Mouse (Mus musculus) neural tube, embryonic 15.5 days (tissue): Measurements from ENCODE around the gene Sbno2. TPM values are rescaled to one million over a fixed set of nuclear protein-coding genes. Genes with fewer than 3 reads are reported as not detected.
"Not testable (repeated sequence)": the region's sequence is repeated elsewhere in the genome, so short reads cannot be mapped to it uniquely, and the experiment has no call there.

ENCODE experiments used
- ATAC-seq: fragments of 200-750 bp; cut with Nextera tagmentation; 2 replicates; pipeline ENCODE4 v1.8.0; 2017; ENCODE audit warnings: mild to moderate bottlenecking, moderate TSS enrichment, moderate library complexity; ENCODE audit not compliant: low FRiP score
- H3K27ac ChIP-seq: fragments of 300-500 bp; sonication (generic); replicated peaks from 2 replicates; pipeline ENCODE4 v1.5.1; 2015; ENCODE audit warnings: mild to moderate bottlenecking, inconsistent platforms
- H3K27me3 ChIP-seq: fragments of 300-500 bp; sonication (generic); replicated peaks from 2 replicates; pipeline ENCODE4 v1.6.1; 2015; ENCODE audit warnings: inconsistent platforms
- H3K36me3 ChIP-seq: fragments of 300-500 bp; sonication (generic); 2 replicates; pipeline ENCODE4 v1.6.1; 2015; ENCODE audit warnings: inconsistent platforms
- H3K4me1 ChIP-seq: fragments of 300-500 bp; sonication (generic); 2 replicates; pipeline ENCODE4 v1.6.1; 2015; ENCODE audit warnings: inconsistent platforms
- H3K4me2 ChIP-seq: fragments of 300-500 bp; sonication (generic); 2 replicates; pipeline ENCODE4 v1.6.1; 2015; ENCODE audit warnings: inconsistent platforms, mild to moderate bottlenecking, moderate library complexity
- H3K4me3 ChIP-seq: fragments of 300-500 bp; sonication (generic); replicated peaks from 2 replicates; pipeline ENCODE4 v1.5.1; 2015; ENCODE audit warnings: mild to moderate bottlenecking, inconsistent platforms
- H3K9ac ChIP-seq: fragments of 300-500 bp; sonication (generic); replicated peaks from 2 replicates; pipeline ENCODE4 v1.6.1; 2015; ENCODE audit warnings: mild to moderate bottlenecking, inconsistent platforms
- H3K9me3 ChIP-seq: fragments of 300-500 bp; sonication (generic); replicated peaks from 2 replicates; pipeline ENCODE4 v1.6.1; 2016; ENCODE audit warnings: inconsistent platforms
- WGBS: fragments of 180-500 bp; shearing (Covaris S2); methylation state at CpG from one replicate; pipeline ENCODE4 v1.1.7; 2015; ENCODE audit warnings: mixed read lengths; 5-methylcytosine and 5-hydroxymethylcytosine counted together
- polyA plus RNA-seq: library from polyadenylated mRNA; unstranded; fragments of >200 nt; fragmentation: Nextera tagmentation; extraction: Ambion mirVana; gene quantifications from 2 replicates; pipeline ENCODE4 v1.2.1, GENCODE M21; 2015

Gene Sbno2
- polyA plus RNA-seq, 1 experiment from 2014 or later = 11.7 TPM

DNA sequence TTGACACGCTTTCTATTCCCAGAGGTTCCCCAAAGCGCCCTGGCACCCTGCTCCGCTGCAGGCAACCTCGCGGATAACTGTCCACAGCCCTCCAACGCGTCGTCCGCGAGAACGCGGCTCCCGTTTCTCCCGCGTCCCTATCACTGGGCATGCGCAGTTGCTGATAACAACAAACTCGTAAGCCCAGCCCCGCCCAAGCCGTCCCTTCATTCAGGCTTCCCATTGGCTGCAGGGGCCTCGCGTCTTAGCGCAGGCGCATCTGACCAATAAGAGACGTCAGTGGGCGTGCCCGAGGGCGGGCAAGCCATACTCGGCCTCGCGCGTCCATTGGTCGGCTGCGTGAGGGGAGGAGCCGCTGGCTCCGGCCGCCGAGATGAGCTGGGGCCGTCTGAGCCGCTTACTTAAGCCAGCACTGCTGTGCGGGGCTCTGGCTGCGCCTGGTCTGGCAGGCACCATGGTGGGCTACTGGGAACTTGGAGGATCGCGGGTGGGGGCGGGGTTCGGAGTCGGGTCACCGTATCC lies 52.1 kb downstream of the Sbno2 start:
- Histone ChIP-seq H3K9ac (peak overlapping the region; percentile 96), H3K4me3 (peak overlapping the region; percentile 84), H3K9me3 (no peaks in the 10 kb centered on the region), H3K36me3 (peaks cover 23% of the 10 kb centered on the region), H3K4me2 (peak overlapping the region; percentile 76), H3K27ac (peak overlapping the region; percentile 98), H3K4me1 (peaks cover 30% of the 10 kb centered on the region), H3K27me3 (no peaks in the 10 kb centered on the region)
- ATAC-seq = peak; percentile 98
- WGBS = under 1% methylated on average over 47 of the region's 47 CpGs

- WGBS = 84% methylated on average over 5 of the region's 5 CpGs
- Histone ChIP-seq H3K4me3 (no peak overlapping the region), H3K9me3 (no peaks in the 10 kb centered on the region), H3K4me1 (peaks cover 31% of the 10 kb centered on the region), H3K27ac (peak overlapping the region; percentile 75), H3K36me3 (peaks cover 17% of the 10 kb centered on the region), H3K9ac (0 out of 2 replicates have a peak overlapping the region, but pooled peaks have one; percentile 7), H3K4me2 (no peak overlapping the region), H3K27me3 (no peaks in the 10 kb centered on the region)
- no peak for ATAC-seq
These were observed 53.0 kb downstream of the Sbno2 start for GRCm38 (mm10) chr10:80052374-80052764.

DNA sequence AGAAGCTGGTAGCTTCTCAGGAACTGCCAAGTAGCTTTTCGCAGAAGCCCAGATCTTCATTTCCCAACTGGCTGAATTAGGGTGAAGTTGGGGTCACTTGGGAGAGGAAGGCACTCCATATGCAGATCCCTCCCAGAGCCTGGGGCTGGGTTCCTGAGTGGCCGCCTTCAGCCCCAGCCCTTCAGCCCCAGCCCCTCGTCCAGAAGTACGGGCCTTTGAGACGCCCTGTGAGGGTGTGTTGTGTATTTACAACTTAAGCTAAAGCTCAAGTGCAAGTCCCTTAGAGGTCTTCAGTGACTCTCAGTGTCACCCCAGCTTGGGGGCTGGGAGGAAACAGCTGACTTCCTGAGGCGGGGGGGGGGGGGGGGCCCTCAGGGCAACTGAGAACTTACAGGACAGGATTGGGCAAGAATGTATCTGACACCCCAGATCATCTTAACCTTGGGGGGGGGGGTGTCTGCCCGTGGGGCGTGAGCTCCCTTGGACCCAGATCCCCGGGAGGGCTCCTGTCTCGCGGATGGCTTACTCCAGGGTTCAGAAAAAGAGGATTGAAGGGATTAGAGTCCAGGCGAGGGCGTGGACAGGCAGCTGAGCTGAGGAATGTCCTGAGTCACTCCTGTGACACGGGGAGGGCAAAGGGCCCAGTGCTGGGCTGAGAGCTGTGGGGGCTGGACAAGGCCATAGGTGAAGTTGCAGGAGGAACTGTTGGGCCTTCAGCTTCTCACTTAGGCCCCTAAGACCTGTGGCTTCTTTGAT lies 53.6 kb downstream of the Sbno2 start:
- WGBS = 38% methylated on average over 14 of the region's 14 CpGs
- no peaks in the 10 kb centered on the region for H3K27me3 ChIP-seq
- peaks cover 31% of the 10 kb centered on the region for H3K4me1 ChIP-seq
- H3K9me3 ChIP-seq = no peaks in the 10 kb centered on the region
- ATAC-seq = no peak
- H3K36me3 ChIP-seq = peaks cover 11% of the 10 kb centered on the region
- H3K4me3 ChIP-seq = no peak overlapping the region
- H3K27ac ChIP-seq = 0 out of 2 replicates have a peak overlapping the region, but pooled peaks have one; percentile 75
- H3K4me2 ChIP-seq = no peak overlapping the region
- 0 out of 2 replicates have a peak overlapping the region, but pooled peaks have one; percentile 7 for H3K9ac ChIP-seq

GRCm38 (mm10) chr10:80050885-80051617 lies 54.3 kb downstream of the Sbno2 start:
- 20% methylated on average over 15 of the region's 15 CpGs for WGBS
- Histone ChIP-seq H3K4me1 (peaks cover 26% of the 10 kb centered on the region), H3K4me2 (no peak overlapping the region), H3K9ac (no peak overlapping the region), H3K27me3 (no peaks in the 10 kb centered on the region), H3K36me3 (peaks cover 6% of the 10 kb centered on the region), H3K4me3 (no peak overlapping the region), H3K27ac (no peak overlapping the region), H3K9me3 (no peaks in the 10 kb centered on the region)
- ATAC-seq = no peak

DNA sequence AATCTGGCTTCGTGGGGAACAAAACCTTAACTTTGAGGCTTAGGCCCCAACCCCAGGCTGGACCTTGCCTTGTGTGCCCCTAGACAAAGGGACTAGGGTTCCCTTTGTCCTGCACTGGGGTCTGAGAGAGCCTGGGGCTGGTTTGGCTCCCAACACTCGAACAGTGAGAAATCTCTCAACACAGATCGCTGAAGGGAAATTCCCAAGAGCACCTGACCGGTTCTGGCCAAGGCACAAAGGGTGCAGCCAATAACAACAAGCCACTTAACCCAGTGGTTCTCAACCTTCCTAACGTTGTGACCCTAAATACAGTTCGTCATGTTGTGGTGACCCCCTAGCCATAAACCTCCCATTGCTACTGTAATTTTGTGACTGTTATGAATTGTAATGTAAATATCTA lies 55.1 kb downstream of the Sbno2 start:
- peaks cover 18% of the 10 kb centered on the region for H3K4me1 ChIP-seq
- no peaks in the 10 kb centered on the region for H3K27me3 ChIP-seq
- H3K27ac ChIP-seq = no peak overlapping the region
- no peaks in the 10 kb centered on the region for H3K9me3 ChIP-seq
- no peak overlapping the region for H3K4me2 ChIP-seq
- no peak overlapping the region for H3K9ac ChIP-seq
- no peak for ATAC-seq
- no peaks in the 10 kb centered on the region for H3K36me3 ChIP-seq
- WGBS = 16% methylated on average over 6 of the region's 6 CpGs
- H3K4me3 ChIP-seq = no peak overlapping the region

- no peaks in the 10 kb centered on the region for H3K36me3 ChIP-seq
- WGBS = 59% methylated on average over 3 of the region's 3 CpGs
- no peak for ATAC-seq
- no peak overlapping the region for H3K4me2 ChIP-seq
- no peaks in the 10 kb centered on the region for H3K9me3 ChIP-seq
- H3K4me3 ChIP-seq = no peak overlapping the region
- H3K4me1 ChIP-seq = peaks cover 8% of the 10 kb centered on the region
- no peak overlapping the region for H3K27ac ChIP-seq
- H3K27me3 ChIP-seq = no peaks in the 10 kb centered on the region
- no peak overlapping the region for H3K9ac ChIP-seq
These were observed 56.5 kb downstream of the Sbno2 start for GRCm38 (mm10) chr10:80048834-80049233.

- no peak overlapping the region for H3K4me2 ChIP-seq
- H3K27me3 ChIP-seq = no peaks in the 10 kb centered on the region
- H3K27ac ChIP-seq = no peak overlapping the region
- peaks cover 8% of the 10 kb centered on the region for H3K4me1 ChIP-seq
- no peak for ATAC-seq
- H3K4me3 ChIP-seq = no peak overlapping the region
- no peaks in the 10 kb centered on the region for H3K9me3 ChIP-seq
- no peaks in the 10 kb centered on the region for H3K36me3 ChIP-seq
- H3K9ac ChIP-seq = no peak overlapping the region
- WGBS = 8% methylated on average over 5 of the region's 5 CpGs
These were observed 57.0 kb downstream of the Sbno2 start for GRCm38 (mm10) chr10:80048396-80048795.

DNA sequence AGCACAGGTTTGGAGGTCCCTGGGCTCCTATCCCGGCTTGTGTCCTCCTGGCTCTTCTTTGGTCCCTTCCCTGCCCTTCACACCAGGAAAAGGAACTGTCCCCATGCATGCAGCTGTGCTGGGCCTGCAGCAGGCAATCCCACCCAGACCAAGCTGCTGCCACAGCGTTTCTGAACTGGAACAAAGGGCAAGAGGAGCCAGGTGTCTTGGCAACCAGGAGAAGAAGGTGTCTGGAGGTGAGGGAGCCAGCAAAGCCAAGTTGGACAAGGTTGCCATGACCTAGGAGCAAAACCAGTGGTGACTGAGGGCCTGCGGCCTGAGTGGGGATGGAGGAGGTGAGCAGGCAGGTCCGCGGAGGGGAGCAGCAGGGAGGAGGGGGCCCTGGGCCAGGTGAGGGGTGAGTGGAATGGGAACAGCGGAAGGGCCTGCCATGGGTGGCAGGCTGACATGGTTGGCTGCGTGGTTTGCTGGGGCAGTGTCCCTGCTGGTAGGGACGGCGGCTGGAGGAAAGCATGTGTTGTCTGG lies 58.3 kb downstream of the Sbno2 start, which contains the start of gene Gpx4:
Gene Gpx4 (plus strand): TSS at position 126 of the 525 bp plus-strand sequence.
- Histone ChIP-seq H3K36me3 (no peaks in the 10 kb centered on the region), H3K27ac (no peak within 1 kb of the TSS), H3K4me1 (peaks cover 4% of the 10 kb centered on the region; the same call in 1 of the 2 replicates), H3K9me3 (no peaks in the 10 kb centered on the region), H3K4me2 (no peak within 1 kb of the TSS), H3K4me3 (no peak within 1 kb of the TSS), H3K27me3 (no peaks in the 10 kb centered on the region), H3K9ac (no peak within 1 kb of the TSS)
- WGBS = 34% methylated on average over 9 of the region's 9 CpGs
- ATAC-seq = no peak

DNA sequence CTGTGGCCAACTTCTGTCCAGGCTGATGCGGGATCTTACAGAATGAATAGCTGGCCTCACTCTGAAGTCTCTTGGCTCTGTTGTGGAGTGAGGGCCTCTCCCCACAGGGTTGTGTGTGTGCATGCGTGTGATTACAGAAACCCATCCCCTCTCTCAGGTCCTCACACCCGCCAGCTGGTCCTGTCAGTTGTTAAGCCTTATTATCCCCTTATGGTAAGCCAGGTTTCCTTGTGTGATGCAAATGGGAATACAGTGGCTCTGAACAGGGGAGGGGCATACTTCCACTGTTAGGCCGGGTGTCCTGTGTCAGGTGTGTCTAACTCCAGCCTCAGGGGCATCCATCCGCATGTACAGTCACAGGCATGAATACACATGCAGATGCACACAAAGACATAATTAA lies 59.6 kb downstream of the Sbno2 start:
- Histone ChIP-seq H3K4me2 (no peak overlapping the region), H3K27ac (no peak overlapping the region)
- no peak for ATAC-seq

DNA sequence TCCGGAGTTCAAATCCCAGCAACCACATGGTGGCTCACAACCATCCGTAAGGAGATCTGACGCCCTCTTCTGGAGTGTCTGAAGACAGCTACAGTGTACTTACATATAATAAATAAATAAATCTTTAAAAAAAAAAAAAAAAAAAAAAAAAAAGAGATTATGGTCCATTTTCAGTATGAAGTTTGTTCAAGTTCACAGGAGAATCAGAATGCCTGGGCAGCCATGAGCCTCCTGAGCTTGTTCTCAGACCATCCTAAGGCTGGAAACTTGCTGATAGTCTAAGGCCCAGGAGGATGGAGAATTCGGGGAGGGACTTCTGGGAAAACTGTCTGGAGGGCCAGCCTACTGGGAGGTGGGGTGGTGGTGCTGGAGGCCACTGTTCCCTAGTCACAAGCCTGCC lies 60.0 kb downstream of the Sbno2 start:
- WGBS = 80% methylated on average over 3 of the region's 4 CpGs
- H3K4me3 ChIP-seq, H3K9me3 ChIP-seq, H3K36me3 ChIP-seq, H3K27me3 ChIP-seq, H3K9ac ChIP-seq, H3K4me2 ChIP-seq, ATAC-seq, H3K27ac ChIP-seq, H3K4me1 ChIP-seq: not testable (repeated sequence)

More for the DNA sequence above, 59.6 kb downstream of the Sbno2 start:
- Histone ChIP-seq H3K36me3 (no peaks in the 10 kb centered on the region), H3K4me1 (peaks cover 4% of the 10 kb centered on the region; the same call in 1 of the 2 replicates), H3K27me3 (no peaks in the 10 kb centered on the region), H3K9ac (no peak overlapping the region), H3K4me3 (no peak overlapping the region), H3K9me3 (no peaks in the 10 kb centered on the region)
- 74% methylated on average over 5 of the region's 5 CpGs for WGBS

DNA sequence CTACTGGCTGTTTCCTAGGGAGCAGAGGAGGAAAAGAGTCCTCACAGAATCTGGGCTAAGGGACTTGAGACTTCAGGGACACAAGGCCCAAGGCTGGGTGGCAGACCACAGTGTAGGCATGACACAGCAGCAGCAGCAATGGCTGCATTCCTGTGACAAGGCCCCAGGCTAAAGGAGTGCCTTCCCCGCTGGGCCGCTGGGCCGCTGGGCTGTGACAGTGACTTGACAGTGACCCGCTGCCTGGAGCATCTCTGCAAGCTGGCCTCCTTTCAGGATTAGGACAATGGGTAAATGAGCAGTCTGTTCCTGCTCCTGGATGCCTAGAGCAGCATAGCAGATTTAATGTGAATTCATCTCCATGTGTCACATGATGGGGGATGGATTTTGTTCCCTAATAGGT lies 61.3 kb downstream of the Sbno2 start:
- H3K9ac ChIP-seq = no peak overlapping the region
- H3K4me2 ChIP-seq = no peak overlapping the region
- peak overlapping the region; percentile 9; the same call in 1 of the 2 replicates for H3K27ac ChIP-seq
- peaks cover 9% of the 10 kb centered on the region for H3K4me1 ChIP-seq
- no peak overlapping the region for H3K4me3 ChIP-seq
- no peaks in the 10 kb centered on the region for H3K27me3 ChIP-seq
- H3K36me3 ChIP-seq = no peaks in the 10 kb centered on the region
- 17% methylated on average over 4 of the region's 4 CpGs for WGBS
- no peak for ATAC-seq
- H3K9me3 ChIP-seq = no peaks in the 10 kb centered on the region
